Mouse (Mus musculus): Measurements from ENCODE around the gene Lmna. TPM values are rescaled to one million over a fixed set of nuclear protein-coding genes. Genes with fewer than 3 reads are reported as not detected.

Gene Lmna
- total and polyA plus RNA-seq, 2 experiments, result 28.2 to 44.7 TPM

- Histone ChIP-seq H3K27ac (replicated peaks; ENCODE audit: insufficient read depth, low read depth, low read length) (peak overlapping the region; percentile 77), H3K27me3 (ENCODE audit: control insufficient read depth, insufficient read depth, low read length) (no peaks in the 10 kb centered on the region), H3K36me3 (ENCODE audit: control insufficient read depth, insufficient read depth, low read length) (no peaks in the 10 kb centered on the region), H3K4me1 (ENCODE audit: control insufficient read depth, insufficient read depth, low read length) (peaks cover 11% of the 10 kb centered on the region), H3K79me2 (ENCODE audit: control insufficient read depth, insufficient read depth, low read length) (no peaks in the 10 kb centered on the region), H3K4me3 (ENCODE audit: insufficient read depth, low read depth, low read length) (peak overlapping the region; percentile 55), H3K9ac (ENCODE audit: low read depth, low read length) (peak overlapping the region; percentile 64)
- no peak for DNase-seq (ENCODE audit: extremely low read depth, low read depth, low spot score)
- WGBS, result 40% methylated on average over 3 of the region's 3 CpGs
- no peak for TF ChIP-seq CTCF (IDR thresholded peaks at IDR 0.05; ENCODE audit: low read depth, low read length)
These were observed 506 bp downstream of the Lmna start for GRCm38 (mm10) chr3:88509250-88509649.

- Histone ChIP-seq H3K4me3 (ENCODE audit: insufficient read depth, low read depth, low read length) (no peak overlapping the region), H3K79me2 (ENCODE audit: control insufficient read depth, insufficient read depth, low read length) (no peaks in the 10 kb centered on the region), H3K36me3 (ENCODE audit: control insufficient read depth, insufficient read depth, low read length) (no peaks in the 10 kb centered on the region), H3K27ac (replicated peaks; ENCODE audit: insufficient read depth, low read depth, low read length) (no peak overlapping the region), H3K4me1 (ENCODE audit: control insufficient read depth, insufficient read depth, low read length) (peaks cover 24% of the 10 kb centered on the region), H3K9ac (ENCODE audit: low read depth, low read length) (no peak overlapping the region), H3K27me3 (ENCODE audit: control insufficient read depth, insufficient read depth, low read length) (no peaks in the 10 kb centered on the region)
- DNase-seq (ENCODE audit: extremely low read depth, low read depth, low spot score), result no peak
- TF ChIP-seq CTCF (IDR thresholded peaks at IDR 0.05; ENCODE audit: low read depth, low read length) (no peak), POLR2A (IDR thresholded peaks at IDR 0.05; ENCODE audit: extremely low read depth, insufficient read depth, low read length) (no peak)
- WGBS, result 81% methylated on average over 7 of the region's 7 CpGs
These were observed 4.0 kb downstream of the Lmna start for GRCm38 (mm10) chr3:88505765-88506164.

GRCm38 (mm10) chr3:88505081-88505480, 4.7 kb downstream of the Lmna start:
- TF ChIP-seq CTCF (IDR thresholded peaks at IDR 0.05; ENCODE audit: low read depth, low read length), result no peak
- TF ChIP-seq POLR2A (IDR thresholded peaks at IDR 0.05; ENCODE audit: extremely low read depth, insufficient read depth, low read length), result no peak
- no peak overlapping the region for H3K9ac ChIP-seq (ENCODE audit: low read depth, low read length)
- peaks cover 22% of the 10 kb centered on the region for H3K4me1 ChIP-seq (ENCODE audit: control insufficient read depth, insufficient read depth, low read length)
- no peak overlapping the region for H3K4me3 ChIP-seq (ENCODE audit: insufficient read depth, low read depth, low read length)
- no peaks in the 10 kb centered on the region for H3K36me3 ChIP-seq (ENCODE audit: control insufficient read depth, insufficient read depth, low read length)
- DNase-seq (ENCODE audit: extremely low read depth, low read depth, low spot score), result no peak
- WGBS, result 91% methylated on average over 6 of the region's 6 CpGs
- H3K79me2 ChIP-seq (ENCODE audit: control insufficient read depth, insufficient read depth, low read length), result 0 out of 2 replicates have a peak, but pooled peaks cover 3% of the 10 kb centered on the region
- H3K27ac ChIP-seq (replicated peaks; ENCODE audit: insufficient read depth, low read depth, low read length), result no peak overlapping the region
- no peaks in the 10 kb centered on the region for H3K27me3 ChIP-seq (ENCODE audit: control insufficient read depth, insufficient read depth, low read length)

GRCm38 (mm10) chr3:88503881-88504746, 5.6 kb downstream of the Lmna start:
- no peaks in the 10 kb centered on the region for H3K36me3 ChIP-seq (ENCODE audit: control insufficient read depth, insufficient read depth, low read length)
- TF ChIP-seq POLR2A (IDR thresholded peaks at IDR 0.05; ENCODE audit: extremely low read depth, insufficient read depth, low read length), result no peak
- TF ChIP-seq CTCF (IDR thresholded peaks at IDR 0.05; ENCODE audit: low read depth, low read length), result no peak
- no peak overlapping the region for H3K4me3 ChIP-seq (ENCODE audit: insufficient read depth, low read depth, low read length)
- peaks cover 24% of the 10 kb centered on the region for H3K4me1 ChIP-seq (ENCODE audit: control insufficient read depth, insufficient read depth, low read length)
- WGBS, result 73% methylated on average over 8 of the region's 8 CpGs
- DNase-seq (ENCODE audit: extremely low read depth, low read depth, low spot score), result no peak
- no peak overlapping the region for H3K9ac ChIP-seq (ENCODE audit: low read depth, low read length)
- H3K79me2 ChIP-seq (ENCODE audit: control insufficient read depth, insufficient read depth, low read length), result 0 out of 2 replicates have a peak, but pooled peaks cover 3% of the 10 kb centered on the region
- no peak overlapping the region for H3K27ac ChIP-seq (replicated peaks; ENCODE audit: insufficient read depth, low read depth, low read length)
- H3K27me3 ChIP-seq (ENCODE audit: control insufficient read depth, insufficient read depth, low read length), result no peaks in the 10 kb centered on the region

- Histone ChIP-seq H3K4me1 (ENCODE audit: control insufficient read depth, insufficient read depth, low read length) (peaks cover 24% of the 10 kb centered on the region), H3K27me3 (ENCODE audit: control insufficient read depth, insufficient read depth, low read length) (no peaks in the 10 kb centered on the region), H3K79me2 (ENCODE audit: control insufficient read depth, insufficient read depth, low read length) (0 out of 2 replicates have a peak, but pooled peaks cover 3% of the 10 kb centered on the region), H3K36me3 (ENCODE audit: control insufficient read depth, insufficient read depth, low read length) (no peaks in the 10 kb centered on the region), H3K9ac (ENCODE audit: low read depth, low read length) (no peak overlapping the region), H3K27ac (replicated peaks; ENCODE audit: insufficient read depth, low read depth, low read length) (no peak overlapping the region), H3K4me3 (ENCODE audit: insufficient read depth, low read depth, low read length) (no peak overlapping the region)
- no peak for TF ChIP-seq CTCF (IDR thresholded peaks at IDR 0.05; ENCODE audit: low read depth, low read length)
- TF ChIP-seq POLR2A (IDR thresholded peaks at IDR 0.05; ENCODE audit: extremely low read depth, insufficient read depth, low read length), result no peak
- 50% methylated on average over 4 of the region's 4 CpGs for WGBS
- no peak for DNase-seq (ENCODE audit: extremely low read depth, low read depth, low spot score)
These were observed 6.3 kb downstream of the Lmna start for GRCm38 (mm10) chr3:88503505-88503863.

All from liver, adult 2 months (tissue).